Mouse (Mus musculus) CD8-positive naive resting alpha-beta T cell, adult 57 days (primary cell): ENCODE results near the gene Pofut1. TPM values are rescaled to one million over a fixed set of nuclear protein-coding genes. Genes with fewer than 3 reads are reported as not detected.

Experiments used
- total RNA-seq: library from RNA; stranded (reverse); gene quantifications from one replicate; pipeline ENCODE4 v1.2.4, GENCODE M21; 2023

Pofut1 gene
- total RNA-seq, result 28.0 TPM

DNA sequence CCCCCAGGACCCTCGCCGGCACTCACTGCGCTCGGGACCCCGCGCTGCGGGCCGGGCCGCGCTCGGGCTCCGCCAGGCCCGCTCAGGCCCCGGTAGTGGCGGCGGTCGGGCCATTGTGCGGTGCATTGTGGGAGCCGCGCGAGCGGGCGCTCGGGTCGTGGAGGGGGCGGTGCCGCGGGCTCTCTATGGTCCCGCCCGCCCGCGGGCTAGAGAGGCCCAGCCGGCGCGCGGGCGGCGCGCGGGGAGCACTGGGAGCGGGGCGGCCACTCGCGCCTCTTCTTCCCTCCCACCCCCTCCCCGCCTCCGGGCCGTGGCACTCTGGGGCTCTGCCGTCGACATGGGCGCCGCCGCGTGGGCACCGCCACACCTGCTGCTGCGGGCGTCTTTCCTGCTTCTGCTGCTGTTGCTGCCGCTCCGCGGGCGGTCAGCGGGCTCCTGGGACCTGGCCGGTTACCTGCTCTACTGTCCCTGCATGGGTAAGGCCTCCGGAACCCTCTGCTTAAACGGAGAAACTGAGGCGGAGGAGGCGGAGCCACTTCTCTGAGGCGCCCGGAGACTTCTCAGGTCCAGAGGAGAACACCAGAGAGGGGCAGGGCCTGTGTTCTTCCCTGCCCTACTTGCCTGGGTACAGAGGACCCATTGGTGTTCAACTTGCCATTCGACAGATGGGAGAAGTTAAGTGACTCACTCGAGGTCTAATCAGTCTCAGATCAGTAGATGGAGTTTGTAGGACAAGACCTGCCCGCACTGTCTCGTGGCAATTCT lies at the start of gene Pofut1, which contains the start of gene Plagl2:
TSS of gene Pofut1 (plus strand) at position 284 of the 765 bp plus-strand sequence.
TSS of gene Plagl2 (minus strand) at position 177 of the 765 bp plus-strand sequence.

GRCm38 (mm10) chr2:153224946-153225594 lies 16.3 kb upstream of the Pofut1 start, which contains the start of gene Tspyl3:
Tspyl3 (minus strand) TSS chr2:153225441.

DNA sequence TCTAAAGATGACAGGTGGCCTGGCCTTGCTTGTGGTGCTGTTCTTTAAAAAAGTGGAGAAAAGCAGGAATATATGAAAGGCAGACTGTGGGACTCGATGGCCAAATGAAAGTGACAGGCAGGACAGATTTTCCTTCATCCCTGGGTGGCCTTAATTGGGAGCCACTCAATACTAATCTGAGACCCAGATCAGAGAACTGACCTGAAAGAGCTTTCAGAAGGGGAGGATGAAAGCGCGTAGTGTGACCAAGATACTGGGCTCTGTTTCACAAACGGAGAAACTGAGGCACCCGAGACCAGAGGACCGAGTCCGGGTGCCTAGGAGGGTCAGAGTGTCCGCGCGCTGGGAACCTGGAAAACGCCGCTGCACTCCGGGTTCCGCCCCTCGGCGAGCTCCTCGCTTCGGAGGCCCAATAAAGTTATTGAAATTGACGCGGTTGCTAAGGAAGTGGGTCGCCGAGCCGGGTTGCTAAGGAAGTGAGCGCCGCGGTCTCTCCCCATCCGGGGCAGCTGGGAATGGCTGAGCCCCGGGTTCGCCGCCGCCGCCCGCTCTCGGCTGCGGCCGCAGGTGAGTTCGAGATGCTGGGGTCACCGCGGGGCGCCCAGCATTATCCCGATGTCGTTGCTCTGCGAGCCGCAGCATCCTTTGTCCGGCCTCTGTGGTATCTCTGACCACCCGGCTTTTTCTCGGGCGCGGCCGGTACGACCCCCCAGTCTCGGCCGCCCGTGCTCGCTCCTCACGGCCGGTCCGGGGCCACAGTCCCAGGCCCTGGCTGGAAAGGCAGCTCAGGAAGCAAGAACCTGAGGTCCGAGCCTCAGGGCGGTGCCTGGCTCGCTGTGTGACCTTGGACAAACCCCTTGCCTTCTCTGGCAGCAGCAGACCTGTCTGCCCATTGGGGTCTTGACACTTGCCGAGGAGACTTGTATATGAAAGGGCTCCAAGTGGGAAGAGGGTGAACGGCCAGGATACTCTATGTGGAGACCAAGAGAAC lies 49.9 kb downstream of the Pofut1 start, which contains the start of gene Kif3b:
TSS of gene Kif3b (plus strand) at position 476 of the 991 bp plus-strand sequence.

Other genes with a start within 250 kb of the Pofut1 start
- gene Pdrg1, start 226.1 kb upstream of the Pofut1 start, total RNA-seq, result 75.9 TPM
- not detected for gene Xkr7, start 209.7 kb upstream of the Pofut1 start, total RNA-seq
- not detected for gene Ccm2l, start 175.6 kb upstream of the Pofut1 start, total RNA-seq
- gene Hck, start 133.1 kb upstream of the Pofut1 start, total RNA-seq, result 13.5 TPM
- 77.3 TPM for gene Tm9sf4, start 80.2 kb upstream of the Pofut1 start, total RNA-seq
- gene Tspyl3, start 16.1 kb upstream of the Pofut1 start, total RNA-seq, result 17.5 TPM
- gene Plagl2, start 107 bp upstream of the Pofut1 start, total RNA-seq, result 18.5 TPM
- gene Kif3b, start 49.9 kb downstream of the Pofut1 start, total RNA-seq, result 23.9 TPM
- gene Asxl1, start 104.3 kb downstream of the Pofut1 start, total RNA-seq, result 61.6 TPM